ENCODE assay signal across 8 mouse cellular contexts in the genomic region with DNA sequence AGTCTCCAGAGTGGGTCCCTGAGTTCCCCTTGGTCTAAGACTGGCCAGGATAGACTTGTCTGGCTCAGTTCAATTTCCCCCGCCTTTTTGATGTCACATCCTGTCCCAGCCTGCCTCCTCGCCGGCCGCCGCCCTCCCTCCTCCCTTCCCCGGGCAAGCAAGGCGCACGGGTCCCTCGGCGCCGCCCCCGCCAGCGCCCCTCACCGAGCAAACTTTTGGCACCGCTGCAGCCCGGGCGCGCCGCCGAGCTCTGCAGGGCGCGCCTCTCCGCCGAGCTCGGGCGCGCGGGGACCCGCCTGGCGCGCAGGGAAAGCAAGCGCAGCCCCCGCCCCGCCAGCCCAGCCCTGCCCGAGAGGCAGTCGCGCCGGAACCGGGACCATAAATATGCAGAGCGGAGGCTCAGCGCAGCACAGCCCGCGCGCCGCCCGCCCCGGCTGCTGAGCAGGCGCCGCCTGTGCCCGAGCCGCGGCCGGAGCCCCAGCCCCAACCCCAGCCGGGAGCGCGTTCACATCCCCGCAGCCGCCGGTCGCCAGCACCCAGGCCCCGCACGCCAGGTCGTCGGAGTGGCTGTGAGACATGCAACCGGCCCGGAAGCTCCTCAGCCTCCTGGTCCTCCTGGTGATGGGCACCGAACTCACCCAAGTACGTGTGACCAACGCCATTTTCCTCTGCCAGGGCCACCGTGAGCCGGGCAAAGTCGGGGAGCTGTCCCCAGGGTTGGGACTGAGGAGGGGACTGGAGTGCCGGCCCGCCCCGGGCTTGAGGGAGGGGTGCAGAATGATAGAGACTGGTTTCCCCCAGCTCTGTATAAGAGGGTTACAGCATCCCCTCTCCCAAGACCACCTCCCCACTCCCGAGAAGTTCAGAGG. TPM values are rescaled to one million over a fixed set of nuclear protein-coding genes. Genes with fewer than 3 reads are reported as not detected.
DNase-seq lines count a peak whose midpoint lies in the region; ATAC-seq lines count a peak whose summit lies in the region.

Gene Olfm1, plus strand, starts transcription at position 172 of the 869 bp plus-strand sequence.

- peak within 1 kb of the TSS; percentile 92 for H3K9ac ChIP-seq in neural tube, embryonic 15.5 days (replicated peaks)

- peak within 1 kb of the TSS; percentile 89 for H3K27ac ChIP-seq in neural tube, embryonic 15.5 days (replicated peaks)

- peak within 1 kb of the TSS; percentile 79 for H3K4me3 ChIP-seq in neural tube, embryonic 15.5 days (replicated peaks)

- H3K4me2 ChIP-seq in neural tube, embryonic 15.5 days: peak within 1 kb of the TSS; percentile 79

- DNase-seq in Muller cell, postnatal 12 days (ENCODE audit: inconsistent ontology term): peak; percentile 69
- peak; percentile 88 for DNase-seq in cerebellum, adult 9-11 months
- peak; percentile 65 to 72 for DNase-seq in frontal cortex, postnatal 14 days (ENCODE audit: low spot score in 2 of 2)
- DNase-seq in heart, postnatal 4 days: peak; percentile 70
- peak in 1 of 2 experiments; percentile 76 for DNase-seq in layer of hippocampus, adult 8-10 months (ENCODE audit: low spot score in 2 of 2)
- peak; percentile 61 to 69 for DNase-seq in lung, adult 18-20 months

- peak; percentile 82 for ATAC-seq in neural tube, embryonic 15.5 days (ENCODE audit: low FRiP score)
- ATAC-seq in inflammation-experienced regulatory T-cells, adult 6 months: no peak

- H3K36me3 ChIP-seq in neural tube, embryonic 15.5 days: no peaks in the 10 kb centered on the region

- H3K4me1 ChIP-seq in neural tube, embryonic 15.5 days: peaks cover 57% of the 10 kb centered on the region

- under 1% methylated on average over 75 of the region's 76 CpGs for WGBS in neural tube, embryonic 15.5 days

- H3K27me3 ChIP-seq in neural tube, embryonic 15.5 days (replicated peaks): no peaks in the 10 kb centered on the region

- H3K9me3 ChIP-seq in neural tube, embryonic 15.5 days (replicated peaks): no peaks in the 10 kb centered on the region

RNA-seq across cellular contexts. Expression of gene Olfm1, which starts in this region (rescaled TPM):
- total RNA-seq in heart, postnatal 4 days (2021): 10 to 100 TPM; 10.1 to 12.5 TPM
- total RNA-seq in layer of hippocampus, adult 8-10 months (2022): 1,000 to 10,000 TPM; 1,310 to 1,340 (median 1,317) TPM
- 296 and 363 TPM in 2 replicates for polyA plus RNA-seq in neural tube, embryonic 15.5 days (2015; fragmentation: Nextera tagmentation; extraction: Ambion mirVana)
- under 1 TPM in 1 of 3 experiments, not detected in 2; 0.12 TPM for polyA plus RNA-seq in inflammation-experienced regulatory T-cells, adult 6 months (2017; shearing (Covaris generic))

Comparison
In these comparisons a context has a peak if more than half of its experiments do, and no peak if none do; other contexts are left out.
1. RNA of gene Olfm1 (total RNA-seq): 1,310 to 1,340 TPM in layer of hippocampus, adult 8-10 months; 10.1 to 12.5 TPM in heart, postnatal 4 days; every median in the first group is over 10 times any median in the second.
2. RNA of gene Olfm1 (polyA plus RNA-seq): 296 to 363 TPM in neural tube, embryonic 15.5 days; 0.12 TPM in inflammation-experienced regulatory T-cells, adult 6 months; every median in the first group is over 100 times any median in the second.